Mouse (Mus musculus) erythroblast, embryonic 14.5 days (primary cell): Measurements from ENCODE around the gene Trp53rkb. TPM values are rescaled to one million over a fixed set of nuclear protein-coding genes. Genes with fewer than 3 reads are reported as not detected.

ENCODE experiments used
- H3K27me3 ChIP-seq: 2 replicates; pipeline ENCODE4 v1.6.1; 2012; ENCODE audit warnings: inconsistent platforms; ENCODE audit not compliant: control insufficient read depth
- H3K36me3 ChIP-seq: 2 replicates; pipeline ENCODE4 v1.6.1; 2012; ENCODE audit warnings: mild to moderate bottlenecking, inconsistent platforms; ENCODE audit not compliant: control insufficient read depth
- H3K4me1 ChIP-seq: 2 replicates; pipeline ENCODE4 v1.6.1; 2012; ENCODE audit warnings: inconsistent platforms; ENCODE audit not compliant: control insufficient read depth
- H3K4me3 ChIP-seq: replicated peaks from 2 replicates; pipeline ENCODE3; 2012; ENCODE audit warnings: moderate library complexity, mild to moderate bottlenecking, inconsistent platforms
- H3K9me3 ChIP-seq: 2 replicates; pipeline ENCODE4 v1.6.1; 2012; ENCODE audit warnings: low read length, inconsistent platforms, mixed read lengths; ENCODE audit not compliant: control insufficient read depth
- GATA1 ChIP-seq: IDR thresholded peaks from 2 replicates; pipeline ENCODE4 v1.6.1; 2012; ENCODE audit warnings: low read length, inconsistent platforms, mixed read lengths
- TAL1 ChIP-seq: IDR thresholded peaks from 3 replicates; pipeline ENCODE4 v1.6.1; 2012; ENCODE audit warnings: low read length, inconsistent platforms, mixed read lengths
- polyA plus RNA-seq: library from polyadenylated mRNA; stranded (reverse); fragments of >175 nt; gene quantifications from 2 replicates; pipeline ENCODE4 v1.2.3, GENCODE M21; 2012

Gene Trp53rkb
- polyA plus RNA-seq, 1 experiment: 0.13 TPM

GRCm38 (mm10) chr2:166822119-166822826 lies 29.9 kb downstream of the Trp53rkb start:
- Histone ChIP-seq H3K36me3 (peaks cover 30% of the 10 kb centered on the region), H3K4me1 (peaks cover 54% of the 10 kb centered on the region), H3K9me3 (no peaks in the 10 kb centered on the region), H3K4me3 (no peak overlapping the region), H3K27me3 (no peaks in the 10 kb centered on the region)
- TF ChIP-seq TAL1 (no peak), GATA1 (no peak)

- Histone ChIP-seq H3K4me1 (peaks cover 49% of the 10 kb centered on the region), H3K36me3 (peaks cover 35% of the 10 kb centered on the region), H3K27me3 (no peaks in the 10 kb centered on the region), H3K4me3 (no peak overlapping the region), H3K9me3 (no peaks in the 10 kb centered on the region)
- TF ChIP-seq GATA1: no peak
- no peak for TF ChIP-seq TAL1
These were observed 30.6 kb downstream of the Trp53rkb start for GRCm38 (mm10) chr2:166822901-166823300.

DNA sequence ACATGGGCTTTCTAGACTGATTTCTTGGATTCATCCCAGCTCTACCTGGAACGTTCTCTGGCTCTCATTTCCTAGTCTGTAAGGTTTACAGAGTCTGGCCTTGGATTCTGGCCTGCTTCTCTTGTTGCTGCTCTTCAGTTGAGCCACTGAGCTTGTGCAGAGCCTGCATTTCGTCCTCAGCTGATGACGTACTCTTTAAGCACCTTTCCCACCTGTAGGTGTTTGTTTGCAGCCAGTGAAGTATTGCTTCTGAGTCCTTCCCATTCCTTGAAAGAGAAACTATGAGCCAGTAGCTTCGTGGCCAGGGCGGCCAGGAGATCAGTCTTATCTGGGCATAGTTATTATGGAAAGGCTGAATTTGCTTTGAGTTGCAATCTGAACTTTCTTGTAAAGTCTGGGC lies 32.1 kb downstream of the Trp53rkb start:
- H3K9me3 ChIP-seq: no peaks in the 10 kb centered on the region
- no peak overlapping the region for H3K4me3 ChIP-seq
- H3K36me3 ChIP-seq: peaks cover 36% of the 10 kb centered on the region
- H3K4me1 ChIP-seq: peaks cover 34% of the 10 kb centered on the region
- H3K27me3 ChIP-seq: no peaks in the 10 kb centered on the region
- TF ChIP-seq GATA1: no peak
- no peak for TF ChIP-seq TAL1

- H3K4me1 ChIP-seq: peaks cover 28% of the 10 kb centered on the region
- H3K4me3 ChIP-seq: no peak overlapping the region
- no peak for TF ChIP-seq TAL1
- no peak for TF ChIP-seq GATA1
- H3K27me3 ChIP-seq: no peaks in the 10 kb centered on the region
- no peaks in the 10 kb centered on the region for H3K9me3 ChIP-seq
- H3K36me3 ChIP-seq: peaks cover 42% of the 10 kb centered on the region
These were observed 32.7 kb downstream of the Trp53rkb start for GRCm38 (mm10) chr2:166824998-166825397.

DNA sequence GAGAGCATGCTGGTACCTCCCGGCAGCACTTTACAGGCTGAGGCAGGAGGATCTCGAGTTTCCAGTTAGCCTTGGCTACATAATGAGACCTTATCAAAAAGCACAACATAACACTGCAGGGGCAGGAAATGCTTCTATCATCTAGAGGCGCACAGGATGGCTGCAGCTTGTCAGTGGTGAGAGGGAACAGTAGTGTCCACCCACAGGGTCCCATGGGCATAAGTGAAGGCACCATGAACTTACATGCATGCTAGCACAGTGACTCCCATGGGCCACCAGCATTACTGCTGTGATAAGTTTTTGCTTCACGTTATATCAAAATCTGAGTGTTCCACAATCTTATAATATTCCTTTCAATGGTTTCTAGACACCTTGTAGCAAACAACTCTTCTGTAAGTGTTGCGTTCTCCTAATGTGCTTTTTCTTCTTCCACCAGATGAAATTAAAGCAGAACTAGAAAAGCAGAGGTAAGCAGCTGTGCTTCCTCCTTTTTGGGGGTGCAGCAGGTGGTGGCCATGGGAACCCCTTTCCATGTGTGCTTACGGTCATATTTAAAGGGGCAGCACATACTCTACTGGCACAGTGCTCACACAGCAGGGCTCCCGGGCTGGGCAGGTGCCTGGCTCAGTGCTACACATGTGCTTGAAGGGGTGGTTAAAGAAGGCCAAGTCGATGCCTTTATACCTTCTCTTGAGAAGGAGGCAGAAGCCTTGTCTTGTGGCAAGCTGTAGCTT lies 34.3 kb downstream of the Trp53rkb start:
- Histone ChIP-seq H3K36me3 (peaks cover 48% of the 10 kb centered on the region), H3K4me1 (peaks cover 12% of the 10 kb centered on the region)
- TF ChIP-seq TAL1 (no peak), GATA1 (no peak)

GRCm38 (mm10) chr2:166828306-166828705 lies 36.0 kb downstream of the Trp53rkb start:
- Histone ChIP-seq H3K36me3 (peaks cover 48% of the 10 kb centered on the region), H3K9me3 (no peaks in the 10 kb centered on the region), H3K4me3 (no peak overlapping the region), H3K27me3 (no peaks in the 10 kb centered on the region), H3K4me1 (peaks cover 3% of the 10 kb centered on the region; the same call in 1 of the 2 replicates)
- TF ChIP-seq GATA1 (no peak), TAL1 (no peak)

More for the DNA sequence above, 34.3 kb downstream of the Trp53rkb start:
- H3K4me3 ChIP-seq: no peak overlapping the region
- H3K9me3 ChIP-seq: no peaks in the 10 kb centered on the region
- no peaks in the 10 kb centered on the region for H3K27me3 ChIP-seq

DNA sequence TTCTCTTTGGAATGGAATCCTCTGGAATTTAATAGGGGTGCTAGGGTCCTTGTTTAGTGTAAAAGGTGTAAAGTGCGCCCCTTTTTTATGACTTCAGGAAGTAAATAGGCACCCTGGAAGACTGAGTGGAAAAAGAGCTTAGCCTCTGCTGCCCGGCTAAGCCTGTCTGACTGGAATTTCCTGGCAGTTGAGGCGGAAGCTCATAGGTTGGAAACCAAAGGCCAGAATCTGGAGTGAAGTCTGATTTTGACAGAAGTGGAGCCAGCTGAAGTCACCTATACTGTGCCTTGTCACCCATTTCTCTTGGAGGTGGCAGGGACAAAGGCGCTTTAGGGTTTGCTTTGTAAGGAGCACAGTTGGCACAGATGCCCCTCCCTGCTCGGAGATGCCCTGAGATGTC lies 38.0 kb downstream of the Trp53rkb start:
- no peaks in the 10 kb centered on the region for H3K4me1 ChIP-seq
- peaks cover 67% of the 10 kb centered on the region for H3K36me3 ChIP-seq
- no peak overlapping the region for H3K4me3 ChIP-seq
- TF ChIP-seq TAL1 (no peak), GATA1 (no peak)
- no peaks in the 10 kb centered on the region for H3K27me3 ChIP-seq
- H3K9me3 ChIP-seq: no peaks in the 10 kb centered on the region

DNA sequence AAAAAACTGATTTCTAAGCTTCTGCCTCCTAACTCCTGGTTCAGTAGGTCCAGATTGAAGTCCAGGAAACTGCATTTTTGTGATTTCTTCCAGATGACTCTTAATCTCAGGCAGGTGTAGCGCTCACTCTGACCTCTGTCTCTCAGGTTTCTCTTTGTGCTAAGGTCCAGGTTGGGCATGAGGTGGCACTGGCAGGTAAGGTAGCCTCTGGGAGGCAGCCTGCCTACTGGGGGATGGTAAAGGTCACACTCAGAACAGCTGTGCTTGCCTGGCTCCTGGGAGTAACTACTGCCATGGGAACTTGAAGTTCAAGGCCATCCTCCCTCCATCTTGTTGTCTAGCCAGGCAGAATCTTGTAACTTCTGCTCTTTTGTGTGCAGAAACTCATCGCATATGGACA lies 41.8 kb downstream of the Trp53rkb start:
- peaks cover 76% of the 10 kb centered on the region for H3K36me3 ChIP-seq
- TF ChIP-seq GATA1 (no peak), TAL1 (no peak)

DNA sequence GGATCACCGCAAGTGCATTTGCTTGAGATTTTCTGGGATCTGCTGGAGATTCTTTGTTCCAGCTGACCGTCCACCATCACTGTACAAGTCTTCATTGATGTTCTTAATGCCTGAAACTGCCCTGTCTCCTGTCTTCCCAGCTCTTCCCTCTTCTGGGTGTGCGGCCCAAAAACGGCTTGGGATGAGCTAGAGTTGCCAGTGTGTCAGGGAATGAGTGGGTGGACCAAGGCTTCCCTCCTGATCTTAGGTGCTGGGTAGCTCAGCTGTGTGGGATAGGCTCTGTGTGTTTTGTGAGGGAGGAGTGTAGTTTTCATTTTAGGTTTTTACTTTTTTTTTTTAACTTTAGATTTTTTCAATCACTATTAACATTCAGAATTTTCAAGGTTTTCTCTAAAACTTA lies 42.5 kb downstream of the Trp53rkb start:
- Histone ChIP-seq H3K9me3 (no peaks in the 10 kb centered on the region), H3K4me3 (no peak overlapping the region), H3K27me3 (no peaks in the 10 kb centered on the region), H3K36me3 (peaks cover 74% of the 10 kb centered on the region), H3K4me1 (no peaks in the 10 kb centered on the region)
- TF ChIP-seq TAL1 (no peak), GATA1 (no peak)

More for the DNA sequence above, 41.8 kb downstream of the Trp53rkb start:
- no peak overlapping the region for H3K4me3 ChIP-seq
- no peaks in the 10 kb centered on the region for H3K27me3 ChIP-seq
- no peaks in the 10 kb centered on the region for H3K9me3 ChIP-seq
- H3K4me1 ChIP-seq: no peaks in the 10 kb centered on the region
